In the genomic region with DNA sequence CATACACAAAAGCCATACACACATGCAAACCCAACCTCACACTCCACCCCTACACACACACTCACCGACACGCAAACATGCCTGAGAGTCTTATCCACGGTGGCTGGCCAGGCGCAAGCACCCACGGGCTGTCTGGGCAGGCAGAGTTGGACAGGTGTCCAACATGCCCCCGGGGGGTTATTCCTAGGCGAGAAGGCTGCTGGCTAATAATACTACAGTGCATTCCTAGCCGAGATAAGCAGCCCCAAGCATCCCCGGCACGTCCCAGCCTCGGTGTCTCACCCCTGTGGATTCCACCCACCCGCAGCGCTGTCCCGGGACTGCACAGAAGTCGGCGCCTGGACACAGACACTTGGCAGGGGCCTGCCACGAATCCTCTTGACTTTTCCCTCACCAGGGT, we compare ENCODE assay signal across 15 mouse cellular contexts.
A peak's percentile ranks its signal among the peaks of the same experiment; 100 is the strongest.
DNase-seq lines count a peak whose midpoint lies in the region; ATAC-seq and TF ChIP-seq lines count a peak whose summit lies in the region.
"Had no signal": no experiment of that assay in that cellular context is flagged by ENCODE, and none has a peak within 500 bp of the region (broad histone marks: within the 10 kb centered on the region; RNA-seq: fewer than 3 reads in every experiment).

No protein-coding gene starts in this region.

- no peak overlapping the region for H3K4me2 ChIP-seq in kidney, embryonic 15.5 days
- H3K4me2 ChIP-seq: liver, embryonic 15.5 days; midbrain, embryonic 12.5 days; stomach, embryonic 15.5 days had no signal

- intact Hi-C loops in heart, postnatal 14 days (cut with DNase I): no loop called here

- ATAC-seq in kidney, embryonic 15.5 days (replicated peaks; ENCODE audit: low FRiP score): no peak
- ATAC-seq: activated CD4-positive, CD25-positive, alpha-beta regulatory T cell, adult 4 months had no signal

- H3K9me3 ChIP-seq in kidney, embryonic 15.5 days (replicated peaks): no peaks in the 10 kb centered on the region
- H3K9me3 ChIP-seq: hindbrain, embryonic 10.5 days; liver, embryonic 15.5 days; midbrain, embryonic 12.5 days; stomach, embryonic 15.5 days had no signal

- H3K4me3 ChIP-seq in kidney, adult 2 months (ENCODE audit: insufficient read depth, low read depth, low read length): no peak overlapping the region
- H3K4me3 ChIP-seq in kidney, embryonic 15.5 days (replicated peaks): no peak overlapping the region
- H3K4me3 ChIP-seq: hindbrain, embryonic 10.5 days; liver, embryonic 15.5 days; midbrain, embryonic 12.5 days; stomach, embryonic 15.5 days had no signal

- H3K36me3 ChIP-seq in kidney, adult 2 months (ENCODE audit: control insufficient read depth, insufficient read depth, low read length): no peaks in the 10 kb centered on the region
- H3K36me3 ChIP-seq in kidney, embryonic 15.5 days: no peaks in the 10 kb centered on the region
- H3K36me3 ChIP-seq: liver, embryonic 15.5 days; midbrain, embryonic 12.5 days; stomach, embryonic 15.5 days had no signal

- no peak for TF ChIP-seq CTCF in kidney, adult 2 months (conservative IDR thresholded peaks at IDR 0.05; ENCODE audit: insufficient read depth, insufficient read length, low read depth, low read length)

- no peak for DNase-seq in kidney, adult 2 months
- peak; percentile 65 to 75 for DNase-seq in heart, adult 9 months (ENCODE audit: low spot score in 2 of 2)
- peak; percentile 54 to 72 for DNase-seq in heart, postnatal 14 days
- peak; percentile 43 for DNase-seq in lung, postnatal 14 days
- DNase-seq in cerebellum, adult 9-10 months: no peak
- no peak for DNase-seq in right cerebral cortex, postnatal 4 days
- no peak for DNase-seq in retina, postnatal 1 day
- DNase-seq: cerebellum, adult 11-12 months; kidney, postnatal 14 days had no signal

- H3K4me1 ChIP-seq in kidney, adult 2 months (ENCODE audit: control insufficient read depth, insufficient read depth, low read length): peaks cover 74% of the 10 kb centered on the region
- H3K4me1 ChIP-seq in kidney, embryonic 15.5 days: peaks cover 55% of the 10 kb centered on the region
- H3K4me1 ChIP-seq: midbrain, embryonic 12.5 days had no signal

- 60% methylated on average over 17 of the region's 17 CpGs for WGBS in kidney, adult 2 months
- WGBS in kidney, embryonic 15.5 days: 81% methylated on average over 17 of the region's 17 CpGs

- no peak overlapping the region for H3K9ac ChIP-seq in kidney, embryonic 15.5 days
- H3K9ac ChIP-seq: liver, embryonic 15.5 days; midbrain, embryonic 12.5 days; stomach, embryonic 15.5 days had no signal

- H3K27me3 ChIP-seq in kidney, adult 2 months (replicated peaks; ENCODE audit: control insufficient read depth, insufficient read depth, low read length): no peaks in the 10 kb centered on the region
- H3K27me3 ChIP-seq in kidney, embryonic 15.5 days: no peaks in the 10 kb centered on the region
- H3K27me3 ChIP-seq: liver, embryonic 15.5 days; midbrain, embryonic 12.5 days; stomach, embryonic 15.5 days had no signal

- peak overlapping the region; percentile 40 for H3K27ac ChIP-seq in kidney, adult 2 months (ENCODE audit: insufficient read depth, low read depth, low read length)
- H3K27ac ChIP-seq in kidney, embryonic 15.5 days: no peak overlapping the region
- H3K27ac ChIP-seq: hindbrain, embryonic 10.5 days; liver, embryonic 15.5 days; midbrain, embryonic 12.5 days; stomach, embryonic 15.5 days had no signal

- no peak for TF ChIP-seq POLR2A in kidney, adult 2 months (IDR thresholded peaks at IDR 0.05; ENCODE audit: low read depth, low read length)

Comparison
In these comparisons a context has a peak if more than half of its experiments do, and no peak if none do; other contexts are left out.
1. DNase-seq: peak in heart, adult 9 months (2 of 2), heart, postnatal 14 days (2 of 2) and lung, postnatal 14 days (single experiment); none in kidney, adult 2 months (single experiment), cerebellum, adult 9-10 months (single experiment), right cerebral cortex, postnatal 4 days (single experiment) and retina, postnatal 1 day (single experiment).